Mouse (Mus musculus) embryonic facial prominence, embryonic 13.5 days (tissue): ENCODE data around the gene Ikbke. TPM values are rescaled to one million over a fixed set of nuclear protein-coding genes. Genes with fewer than 3 reads are reported as not detected.

Experiments
- ATAC-seq: fragments of 200-750 bp; cut with Nextera tagmentation; 2 replicates; pipeline ENCODE4 v1.8.0; 2017; ENCODE audit warnings: low read depth; ENCODE audit not compliant: insufficient number of reproducible peaks, insufficient read depth, low FRiP score, low TSS enrichment
- H3K27ac ChIP-seq: fragments of 300-500 bp; sonication (generic); 2 replicates; pipeline ENCODE4 v1.5.1; 2015; ENCODE audit warnings: moderate library complexity, mild to moderate bottlenecking, inconsistent platforms
- H3K27me3 ChIP-seq: fragments of 300-500 bp; sonication (generic); 2 replicates; pipeline ENCODE4 v1.6.1; 2015; ENCODE audit warnings: mild to moderate bottlenecking, inconsistent platforms
- H3K36me3 ChIP-seq: fragments of 300-500 bp; sonication (generic); 2 replicates; pipeline ENCODE4 v1.6.1; 2015; ENCODE audit warnings: mild to moderate bottlenecking, inconsistent platforms
- H3K4me1 ChIP-seq: fragments of 300-500 bp; sonication (generic); 2 replicates; pipeline ENCODE4 v1.6.1; 2015; ENCODE audit warnings: inconsistent platforms
- H3K4me2 ChIP-seq: fragments of 300-500 bp; sonication (generic); 2 replicates; pipeline ENCODE4 v1.6.1; 2015; ENCODE audit warnings: moderate library complexity, mild to moderate bottlenecking, inconsistent platforms
- H3K4me3 ChIP-seq: fragments of 300-500 bp; sonication (generic); 2 replicates; pipeline ENCODE4 v1.5.1; 2015; ENCODE audit warnings: mild to moderate bottlenecking, inconsistent platforms
- H3K9ac ChIP-seq: fragments of 300-500 bp; sonication (generic); 2 replicates; pipeline ENCODE4 v1.6.1; 2015; ENCODE audit warnings: mild to moderate bottlenecking, inconsistent platforms
- H3K9me3 ChIP-seq: fragments of 300-500 bp; sonication (generic); 2 replicates; pipeline ENCODE4 v1.6.1; 2016; ENCODE audit warnings: inconsistent platforms
- WGBS: fragments of 180-500 bp; shearing (Covaris S2); methylation state at CpG from one replicate; pipeline ENCODE4 v1.1.7; 2015; ENCODE audit warnings: mixed read lengths; 5-methylcytosine and 5-hydroxymethylcytosine counted together
- polyA plus RNA-seq: library from polyadenylated mRNA; unstranded; fragments of >200 nt; fragmentation: Nextera tagmentation; extraction: Ambion mirVana; gene quantifications from 2 replicates; pipeline ENCODE4 v1.2.1, GENCODE M21; 2015

Ikbke gene
- polyA plus RNA-seq, 1 experiment from 2014 or later: 2.7 TPM

GRCm38 (mm10) chr1:131280280-131280679, 874 bp upstream of the Ikbke start:
- Histone ChIP-seq H3K27me3 (no peaks in the 10 kb centered on the region), H3K4me1 (peaks cover 26% of the 10 kb centered on the region), H3K9me3 (no peaks in the 10 kb centered on the region), H3K9ac (no peak overlapping the region), H3K36me3 (0 out of 2 replicates have a peak, but pooled peaks cover 2% of the 10 kb centered on the region), H3K4me2 (no peak overlapping the region), H3K4me3 (no peak overlapping the region), H3K27ac (no peak overlapping the region)
- no peak for ATAC-seq
- WGBS: 51% methylated on average over 3 of the region's 3 CpGs

GRCm38 (mm10) chr1:131278606-131279455, 575 bp downstream of the Ikbke start:
- no peaks in the 10 kb centered on the region for H3K36me3 ChIP-seq
- 45% methylated on average over 8 of the region's 8 CpGs for WGBS
- ATAC-seq: no peak
- H3K9me3 ChIP-seq: no peaks in the 10 kb centered on the region
- peak overlapping the region; percentile 41 for H3K4me3 ChIP-seq
- H3K4me2 ChIP-seq: peak overlapping the region; percentile 62
- no peaks in the 10 kb centered on the region for H3K27me3 ChIP-seq
- peak overlapping the region; percentile 63 for H3K9ac ChIP-seq
- peaks cover 26% of the 10 kb centered on the region for H3K4me1 ChIP-seq
- H3K27ac ChIP-seq: peak overlapping the region; percentile 35; the same call in 1 of the 2 replicates

- H3K36me3 ChIP-seq: no peaks in the 10 kb centered on the region
- no peaks in the 10 kb centered on the region for H3K27me3 ChIP-seq
- H3K4me3 ChIP-seq: no peak overlapping the region
- no peaks in the 10 kb centered on the region for H3K9me3 ChIP-seq
- H3K4me1 ChIP-seq: peaks cover 20% of the 10 kb centered on the region
- no peak overlapping the region for H3K4me2 ChIP-seq
- no peak overlapping the region for H3K27ac ChIP-seq
- no peak for ATAC-seq
- H3K9ac ChIP-seq: no peak overlapping the region
Measured at GRCm38 (mm10) chr1:131276831-131277230, 2.6 kb downstream of the Ikbke start.

- no peaks in the 10 kb centered on the region for H3K36me3 ChIP-seq
- H3K4me1 ChIP-seq: peaks cover 20% of the 10 kb centered on the region
- H3K9me3 ChIP-seq: no peaks in the 10 kb centered on the region
- ATAC-seq: no peak
- H3K27ac ChIP-seq: no peak overlapping the region
- no peak overlapping the region for H3K4me3 ChIP-seq
- 76% methylated on average over 14 of the region's 14 CpGs for WGBS
- H3K4me2 ChIP-seq: no peak overlapping the region
- no peak overlapping the region for H3K9ac ChIP-seq
- H3K27me3 ChIP-seq: no peaks in the 10 kb centered on the region
Measured at GRCm38 (mm10) chr1:131275577-131275976, 3.8 kb downstream of the Ikbke start.

GRCm38 (mm10) chr1:131274725-131275539, 4.5 kb downstream of the Ikbke start:
- Histone ChIP-seq H3K27me3 (no peaks in the 10 kb centered on the region), H3K36me3 (no peaks in the 10 kb centered on the region), H3K4me3 (no peak overlapping the region), H3K9me3 (no peaks in the 10 kb centered on the region), H3K27ac (no peak overlapping the region), H3K4me1 (peaks cover 18% of the 10 kb centered on the region), H3K9ac (no peak overlapping the region), H3K4me2 (no peak overlapping the region)
- no peak for ATAC-seq
- WGBS: 46% methylated on average over 22 of the region's 22 CpGs

GRCm38 (mm10) chr1:131269797-131270578, 9.4 kb downstream of the Ikbke start:
- H3K4me2 ChIP-seq: peak overlapping the region; percentile 37
- no peak for ATAC-seq

GRCm38 (mm10) chr1:131268776-131269175, 10.6 kb downstream of the Ikbke start:
- Histone ChIP-seq H3K27me3 (no peaks in the 10 kb centered on the region), H3K27ac (no peak overlapping the region), H3K4me3 (no peak overlapping the region), H3K36me3 (no peaks in the 10 kb centered on the region), H3K4me1 (peaks cover 3% of the 10 kb centered on the region; the same call in 1 of the 2 replicates), H3K9ac (no peak overlapping the region), H3K4me2 (no peak overlapping the region), H3K9me3 (no peaks in the 10 kb centered on the region)
- 82% methylated on average over 10 of the region's 10 CpGs for WGBS
- ATAC-seq: no peak

More at GRCm38 (mm10) chr1:131269797-131270578, 9.4 kb downstream of the Ikbke start:
- 25% methylated on average over 22 of the region's 22 CpGs for WGBS
- H3K9ac ChIP-seq: 0 out of 2 replicates have a peak overlapping the region, but pooled peaks have one; percentile 11
- H3K36me3 ChIP-seq: no peaks in the 10 kb centered on the region
- H3K27ac ChIP-seq: no peak overlapping the region
- peaks cover 3% of the 10 kb centered on the region; the same call in 1 of the 2 replicates for H3K4me1 ChIP-seq
- no peaks in the 10 kb centered on the region for H3K9me3 ChIP-seq
- H3K4me3 ChIP-seq: no peak overlapping the region
- no peaks in the 10 kb centered on the region for H3K27me3 ChIP-seq

- peaks cover 4% of the 10 kb centered on the region; the same call in 1 of the 2 replicates for H3K27me3 ChIP-seq
- WGBS: 68% methylated on average over 12 of the region's 12 CpGs
Measured at GRCm38 (mm10) chr1:131263905-131264304, 15.5 kb downstream of the Ikbke start.

GRCm38 (mm10) chr1:131260309-131260656, 19.1 kb downstream of the Ikbke start:
- Histone ChIP-seq H3K27ac (no peak overlapping the region), H3K9me3 (no peaks in the 10 kb centered on the region), H3K9ac (no peak overlapping the region), H3K27me3 (peaks cover 4% of the 10 kb centered on the region; the same call in 1 of the 2 replicates), H3K4me2 (no peak overlapping the region), H3K4me3 (no peak overlapping the region), H3K4me1 (no peaks in the 10 kb centered on the region), H3K36me3 (no peaks in the 10 kb centered on the region)
- ATAC-seq: no peak
- 30% methylated on average over 10 of the region's 10 CpGs for WGBS

More at GRCm38 (mm10) chr1:131263905-131264304, 15.5 kb downstream of the Ikbke start:
- Histone ChIP-seq H3K4me1 (no peaks in the 10 kb centered on the region), H3K9me3 (no peaks in the 10 kb centered on the region), H3K9ac (no peak overlapping the region), H3K36me3 (no peaks in the 10 kb centered on the region), H3K4me2 (no peak overlapping the region), H3K27ac (no peak overlapping the region), H3K4me3 (no peak overlapping the region)
- ATAC-seq: no peak

- Histone ChIP-seq H3K9me3 (no peaks in the 10 kb centered on the region), H3K4me3 (no peak overlapping the region), H3K9ac (no peak overlapping the region), H3K27ac (no peak overlapping the region), H3K4me2 (no peak overlapping the region), H3K27me3 (peaks cover 4% of the 10 kb centered on the region; the same call in 1 of the 2 replicates), H3K4me1 (no peaks in the 10 kb centered on the region), H3K36me3 (no peaks in the 10 kb centered on the region)
- 67% methylated on average over 10 of the region's 10 CpGs for WGBS
- no peak for ATAC-seq
Measured at GRCm38 (mm10) chr1:131259632-131260308, 19.6 kb downstream of the Ikbke start.
